Mouse (Mus musculus): Measurements from ENCODE around the gene Ctsll3.

DNA sequence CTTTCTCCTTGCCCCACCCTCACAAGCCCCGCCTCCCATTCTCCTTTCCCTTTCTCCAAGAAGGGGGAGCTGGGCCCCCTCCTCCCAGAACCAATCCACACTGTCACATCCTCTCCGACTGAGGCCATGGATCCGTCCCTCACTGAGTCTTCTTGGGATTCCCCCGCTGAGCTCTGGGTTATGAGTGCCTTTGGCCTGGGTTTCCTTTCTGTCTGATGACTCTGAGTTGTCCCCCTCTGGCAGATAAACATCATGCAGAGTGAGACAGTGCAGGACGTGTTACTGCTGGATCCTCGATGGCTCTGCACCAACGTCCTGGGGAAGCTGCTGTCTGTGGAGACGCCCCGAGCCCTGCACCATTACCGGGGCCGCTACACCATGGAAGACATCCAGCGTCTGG, 42.3 kb downstream of the Ctsll3 start:
- TF ChIP-seq CTCF (IDR thresholded peaks at IDR 0.05; ENCODE audit: low read depth) (no peak), EP300 (IDR thresholded peaks at IDR 0.05; ENCODE audit: low read depth) (no peak)
